ENCODE assay signal across 25 mouse cellular contexts in genomic region chr4:62248328-62248727, GRCm38 (mm10). TPM values are rescaled to one million over a fixed set of nuclear protein-coding genes. Genes with fewer than 3 reads are reported as not detected.
A peak's percentile ranks its signal among the peaks of the same experiment; 100 is the strongest.
DNase-seq lines count a peak whose midpoint lies in the region; ATAC-seq and TF ChIP-seq lines count a peak whose summit lies in the region.
"Had no signal": no experiment of that assay in that cellular context is flagged by ENCODE, and none has a peak within 500 bp of the region (broad histone marks: within the 10 kb centered on the region; RNA-seq: fewer than 3 reads in every experiment).

No protein-coding gene starts in this region.

- DNase-seq in heart, adult 11 months = peak; percentile 64
- no peak for DNase-seq in heart, postnatal 4 days
- DNase-seq in CH12.LX (ENCODE audit: extremely low read depth) = peak; percentile 78
- peak; percentile 70 to 76 for DNase-seq in spleen, postnatal 36 days (ENCODE audit: low spot score in 2 of 2)
- DNase-seq in embryo, embryonic 11 days = no peak
- no peak for DNase-seq in lung, postnatal 14 days
- DNase-seq: adrenal gland, postnatal 25 days; cerebellum, adult 9-10 months; gastrocnemius, adult 2 months; heart, postnatal 14 days; kidney, adult 8-10 months; kidney, postnatal 14 days; liver, postnatal 0 days; right cerebral cortex, postnatal 4 days; thymus, postnatal 14 days had no signal

- no peaks in the 10 kb centered on the region for H3K36me3 ChIP-seq in CH12.LX (replicated peaks in 1 of 2; ENCODE audit: control insufficient read depth in 1 of 2, insufficient read depth in 1 of 2, low read length in 1 of 2)
- H3K36me3 ChIP-seq: embryonic facial prominence, embryonic 10.5 days; heart, embryonic 13.5 days; limb, embryonic 12.5 days; midbrain, embryonic 12.5 days; neural tube, embryonic 12.5 days had no signal

- H3K79me2 ChIP-seq in CH12.LX (replicated peaks; ENCODE audit: control insufficient read depth, extremely low read depth, insufficient read depth, poor library complexity, severe bottlenecking) = no peaks in the 10 kb centered on the region

- no peak for TF ChIP-seq RAD21 in CH12.LX (IDR thresholded peaks at IDR 0.05; ENCODE audit: low read depth, low read length)

- no peak for TF ChIP-seq EP300 in CH12.LX (IDR thresholded peaks at IDR 0.05; ENCODE audit: low read length)

- no peaks in the 10 kb centered on the region for H3K27me3 ChIP-seq in CH12.LX (replicated peaks)
- H3K27me3 ChIP-seq: heart, embryonic 13.5 days; limb, embryonic 12.5 days; midbrain, embryonic 12.5 days; neural tube, embryonic 12.5 days had no signal

- H3K4me3 ChIP-seq in CH12.LX (replicated peaks in 1 of 3; ENCODE audit: low read depth in 2 of 3, low read length in 2 of 3, poor library complexity in 1 of 3) = no peak overlapping the region
- H3K4me3 ChIP-seq: embryonic facial prominence, embryonic 10.5 days; gastrocnemius, adult 2 months; heart, embryonic 13.5 days; layer of hippocampus, adult 2 months; limb, embryonic 12.5 days; midbrain, embryonic 12.5 days; neural tube, embryonic 12.5 days had no signal

- no peak for TF ChIP-seq POLR2A in CH12.LX (IDR thresholded peaks at IDR 0.05; ENCODE audit: low read depth, low read length)

- H3K4me2 ChIP-seq in CH12.LX (ENCODE audit: insufficient read depth, low read depth, poor library complexity, severe bottlenecking) = peak overlapping the region; percentile 67; the same call in 1 of the 2 replicates
- H3K4me2 ChIP-seq: heart, embryonic 13.5 days; hindbrain, embryonic 14.5 days; limb, embryonic 12.5 days; liver, embryonic 11.5 days; midbrain, embryonic 12.5 days; neural tube, embryonic 12.5 days had no signal

- no peak overlapping the region; the same call in 1 of the 2 replicates for H3K27ac ChIP-seq in CH12.LX (ENCODE audit: insufficient read depth, low read depth)
- H3K27ac ChIP-seq: embryonic facial prominence, embryonic 10.5 days; gastrocnemius, adult 2 months; heart, embryonic 13.5 days; hindbrain, embryonic 14.5 days; layer of hippocampus, adult 2 months; limb, embryonic 12.5 days; midbrain, embryonic 12.5 days; neural tube, embryonic 12.5 days had no signal

- H3K4me1 ChIP-seq in CH12.LX (ENCODE audit: control insufficient read depth in 1 of 2, insufficient read depth in 2 of 2) = peaks cover 17 to 44% of the 10 kb centered on the region in 2 experiments
- H3K4me1 ChIP-seq: embryonic facial prominence, embryonic 10.5 days; heart, embryonic 13.5 days; limb, embryonic 12.5 days; neural tube, embryonic 12.5 days had no signal

- H3K9me3 ChIP-seq in CH12.LX (replicated peaks; ENCODE audit: low read length) = no peaks in the 10 kb centered on the region
- H3K9me3 ChIP-seq: embryonic facial prominence, embryonic 10.5 days; heart, embryonic 13.5 days; limb, embryonic 12.5 days; midbrain, embryonic 12.5 days; neural tube, embryonic 12.5 days had no signal

- in situ Hi-C loops in CH12.LX (cut with MboI; ENCODE audit: low pct_ligation_motif_present, low pct_unique_long_range_greater_than_20kb, low sequenced_read_pairs) = no loop called here

- peak; percentile 82 for ATAC-seq in granulocyte monocyte progenitor cell, adult 5-6 weeks (replicated peaks; ENCODE audit: poor library complexity, severe bottlenecking)
- ATAC-seq: liver, postnatal 0 days; lung, postnatal 0 days had no signal

- H3K9ac ChIP-seq in CH12.LX (ENCODE audit: insufficient read depth, low read depth) = peak overlapping the region; percentile 24
- H3K9ac ChIP-seq: heart, embryonic 13.5 days; hindbrain, embryonic 14.5 days; limb, embryonic 12.5 days; liver, postnatal 0 days; midbrain, embryonic 12.5 days; neural tube, embryonic 12.5 days had no signal

- no peak for TF ChIP-seq CTCF in CH12.LX (conservative IDR thresholded peaks at IDR 0.05 in 1 of 2, IDR thresholded peaks at IDR 0.05 in 1 of 2; ENCODE audit: low read depth in 2 of 2, low read length in 2 of 2)

- dilution Hi-C loops in CH12.LX (cut with MboI; ENCODE audit: extremely low pct_ligation_motif_present, extremely low pct_unique_long_range_greater_than_20kb, low sequenced_read_pairs) = no loop called here

TF ChIP-seq in CH12.LX, 34 proteins besides CTCF, POLR2A, EP300 and RAD21:
- TF ChIP-seq IRF4 (IDR thresholded peaks at IDR 0.05; ENCODE audit: low read depth, low read length) (no peak), BHLHE40 (IDR thresholded peaks at IDR 0.05; ENCODE audit: low read depth, low read length) (peak; percentile 30; the same call in 1 of the 2 replicates), ZMIZ1 (IDR thresholded peaks at IDR 0.05; ENCODE audit: low read depth, low read length) (no peak), ELF1 (IDR thresholded peaks at IDR 0.05; ENCODE audit: low read depth, low read length) (peak; percentile 58), NELFE (IDR thresholded peaks at IDR 0.05; ENCODE audit: low read depth, low read length) (no peak)

RNA-seq across cellular contexts. Expression of gene Slc31a2, which starts 14.0 kb away (rescaled TPM):
- 1 to 10 TPM; 7.9 TPM for total RNA-seq in heart, postnatal 4 days (2021)
- total RNA-seq in CH12.LX (2012; rRNA removed) (8.4 and 8.6 TPM in 2 replicates), CH12.LX (2014; rRNA removed) (6.9 and 7.2 TPM in 2 replicates)
- 5.9 and 6.2 TPM in 2 replicates for polyA plus RNA-seq in CH12.LX (2012; ENCODE audit: insufficient read length, low read depth)
- 36.4 and 39.4 TPM in 2 replicates for total RNA-seq in granulocyte monocyte progenitor cell, adult 5-6 weeks (2014; fragmentation: Nextera tagmentation)
- 18.7 and 19.4 TPM in 2 replicates for total RNA-seq in granulocyte monocyte progenitor cell, adult 5-6 weeks (2017)

RNA-seq across cellular contexts. Expression of gene Zfp37, which starts 17.5 kb away (rescaled TPM):
- total RNA-seq in heart, postnatal 4 days (2021) = 1 to 10 TPM; 7.8 to 8.3 TPM
- total RNA-seq in CH12.LX (2012; rRNA removed) (not detected in 2 replicates), CH12.LX (2014; rRNA removed) (not detected in 2 replicates)
- not detected in 2 replicates for polyA plus RNA-seq in CH12.LX (2012; ENCODE audit: insufficient read length, low read depth)
- total RNA-seq in granulocyte monocyte progenitor cell, adult 5-6 weeks (2014; fragmentation: Nextera tagmentation) = 0.64 TPM in 1 of 2 replicates, not detected in the other
- not detected in 2 replicates for total RNA-seq in granulocyte monocyte progenitor cell, adult 5-6 weeks (2017)

Comparison
In these comparisons a context has a peak if more than half of its experiments do, and no peak if none do; other contexts are left out.
1. DNase-seq: peak in heart, adult 11 months (single experiment), CH12.LX (single experiment) and spleen, postnatal 36 days (2 of 2); none in heart, postnatal 4 days (single experiment), embryo, embryonic 11 days (single experiment) and lung, postnatal 14 days (single experiment).
2. RNA of gene Zfp37, which starts 17.5 kb away (total RNA-seq): 7.8 to 8.3 TPM in heart, postnatal 4 days; not detected in CH12.LX and 0.64 TPM in granulocyte monocyte progenitor cell, adult 5-6 weeks; every median in the first group is over 4 times any median in the second.